Mouse (Mus musculus): Measurements from ENCODE around the gene Ak8.

DNA sequence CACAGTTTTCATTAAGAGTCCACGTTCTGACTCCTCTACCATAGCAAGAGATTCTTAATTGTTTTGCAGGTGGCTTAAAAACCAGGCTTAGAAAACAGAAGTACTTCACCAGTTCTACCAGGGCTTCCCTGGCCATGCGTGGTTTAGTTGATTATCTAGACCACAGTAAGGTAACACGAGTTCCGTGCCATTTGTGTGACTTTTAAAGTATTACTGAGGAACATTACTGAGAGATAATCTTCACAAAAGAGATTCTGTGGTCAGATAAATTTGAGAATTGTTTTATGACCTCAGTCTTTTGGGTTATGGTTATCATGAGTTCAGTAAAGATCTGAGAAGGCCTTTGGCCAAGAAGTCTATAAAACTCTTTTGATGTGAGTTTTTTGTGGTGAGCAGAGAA, 159.3 kb downstream of the Ak8 start:
- TF ChIP-seq CTCF (IDR thresholded peaks at IDR 0.05 in 2 of 3, conservative IDR thresholded peaks at IDR 0.05 in 1 of 3; ENCODE audit: control insufficient read depth in 1 of 3, insufficient read depth in 1 of 3, low read depth in 2 of 3, low read length in 3 of 3, poor library complexity in 1 of 3, severe bottlenecking in 1 of 3), result no peak
- TF ChIP-seq MAX (IDR thresholded peaks at IDR 0.05; ENCODE audit: low read length), result no peak
- TF ChIP-seq POLR2A (IDR thresholded peaks at IDR 0.05; ENCODE audit: control insufficient read depth in 1 of 2, insufficient read depth in 1 of 2, low read depth in 1 of 2, low read length in 2 of 2, poor library complexity in 1 of 2), result no peak
- TF ChIP-seq E2F4 (IDR thresholded peaks at IDR 0.05; ENCODE audit: borderline replicate concordance, low read depth, low read length), result no peak
- no peak for TF ChIP-seq SMC3 (IDR thresholded peaks at IDR 0.05; ENCODE audit: low read depth, low read length)
- TF ChIP-seq CHD1 (IDR thresholded peaks at IDR 0.05; ENCODE audit: low read depth, low read length), result no peak
- peak; percentile 47; the same call in 1 of the 2 replicates for TF ChIP-seq GATA1 (IDR thresholded peaks at IDR 0.05; ENCODE audit: low read depth, low read length)
- TF ChIP-seq EP300 (IDR thresholded peaks at IDR 0.05; ENCODE audit: low read depth in 1 of 2, low read length in 2 of 2), result no peak; a peak in 2 of 4 replicates
- no peak for TF ChIP-seq NELFE (IDR thresholded peaks at IDR 0.05; ENCODE audit: low read depth, low read length)
- TF ChIP-seq ZC3H11A (IDR thresholded peaks at IDR 0.05; ENCODE audit: low read depth, low read length), result no peak
- peak; percentile 67 for TF ChIP-seq ETS1 (IDR thresholded peaks at IDR 0.05; ENCODE audit: low read depth, low read length)
- no peak for TF ChIP-seq RAD21 (IDR thresholded peaks at IDR 0.05; ENCODE audit: low read depth, low read length)
- TF ChIP-seq ZKSCAN1 (IDR thresholded peaks at IDR 0.05; ENCODE audit: low read depth, low read length), result no peak
- no peak for TF ChIP-seq BHLHE40 (IDR thresholded peaks at IDR 0.05; ENCODE audit: borderline replicate concordance, low read depth, low read length)
